Mouse (Mus musculus) erythroid progenitor cell, adult 5-6 weeks (primary cell): ENCODE results near the gene Phgdh. TPM values are rescaled to one million over a fixed set of nuclear protein-coding genes. Genes with fewer than 3 reads are reported as not detected.

Source experiments
- ATAC-seq: replicated peaks from 2 replicates; pipeline ENCODE4 v1.8.0; 2016; ENCODE audit warnings: moderate number of reproducible peaks, mild to moderate bottlenecking, moderate TSS enrichment, inconsistent platforms; ENCODE audit not compliant: poor library complexity, low FRiP score, severe bottlenecking
- total RNA-seq, 2 experiments: library from RNA; stranded (forward) in 1 of 2; stranded (reverse) in 1 of 2; fragments of 150-400 nt in 1 of 2; fragments of 186-747, 209-891 nt in 1 of 2; gene quantifications; 2 replicates each; pipeline versions ENCODE4 v1.2.3 to v1.2.4; 2015 to 2017; ENCODE audit warnings: low replicate concordance in 2 of 2

Gene Phgdh
- total RNA-seq, 2 experiments from 2014 or later: 6.7 to 17.9 TPM

DNA sequence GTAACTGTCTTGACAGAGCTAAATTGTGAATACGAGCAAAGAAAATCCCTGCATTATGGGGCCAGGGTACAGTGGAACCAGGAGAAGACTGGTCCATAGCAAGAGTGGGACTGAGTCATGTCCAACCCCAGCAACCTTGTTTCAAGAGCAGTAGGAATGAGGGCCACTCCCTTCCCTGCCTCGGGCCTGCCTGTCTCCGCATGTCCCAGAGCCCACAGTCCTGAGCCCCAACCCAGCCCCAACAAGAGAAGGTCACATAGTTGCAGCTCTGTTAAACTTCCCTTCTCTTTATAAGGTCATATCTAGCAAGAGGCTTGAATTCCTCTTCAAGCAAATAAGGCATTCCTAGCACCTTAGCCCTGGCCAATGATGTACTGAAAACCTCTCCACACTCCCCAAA lies 38.0 kb downstream of the Phgdh start:
- no peak for ATAC-seq

DNA sequence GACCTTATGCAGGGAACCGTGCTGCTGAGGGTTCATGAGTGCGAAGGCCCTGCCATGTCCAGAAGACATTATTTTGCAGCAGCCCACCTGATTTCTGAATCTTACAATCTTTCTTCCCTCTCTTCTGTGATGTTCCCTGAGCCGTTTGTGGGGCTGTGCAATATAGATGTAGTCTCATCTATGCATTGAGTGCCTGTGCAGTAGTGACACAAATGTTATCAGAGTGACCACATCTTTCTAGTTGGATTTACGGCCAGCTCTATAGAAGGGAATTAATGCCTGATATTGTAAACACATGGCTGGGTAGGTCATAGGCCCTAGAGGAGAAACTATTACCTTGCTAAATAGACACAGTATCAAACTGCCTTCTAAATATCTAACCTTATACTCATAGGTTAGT lies 39.5 kb downstream of the Phgdh start:
- ATAC-seq: no peak

GRCm38 (mm10) chr3:98299391-98300100 lies 40.2 kb downstream of the Phgdh start:
- no peak for ATAC-seq

GRCm38 (mm10) chr3:98295965-98296364 lies 43.8 kb downstream of the Phgdh start:
- no peak for ATAC-seq

DNA sequence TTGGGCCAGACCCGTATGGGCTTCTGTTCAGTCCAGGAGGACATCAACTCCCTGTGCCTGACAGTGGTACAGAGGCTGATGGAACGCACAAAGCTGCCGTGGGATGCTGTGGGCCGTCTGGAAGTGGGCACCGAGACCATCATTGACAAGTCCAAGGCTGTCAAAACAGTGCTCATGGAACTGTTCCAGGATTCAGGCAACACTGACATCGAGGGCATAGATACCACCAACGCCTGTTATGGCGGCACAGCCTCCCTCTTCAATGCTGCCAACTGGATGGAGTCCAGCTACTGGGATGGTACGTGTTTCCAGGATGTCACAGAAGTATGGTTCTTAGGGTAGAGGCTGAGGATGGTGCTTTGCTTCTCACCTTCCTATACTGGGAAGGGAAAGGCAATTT lies 48.7 kb downstream of the Phgdh start:
- no peak for ATAC-seq

GRCm38 (mm10) chr3:98283205-98283604 lies 56.6 kb downstream of the Phgdh start:
- no peak for ATAC-seq

DNA sequence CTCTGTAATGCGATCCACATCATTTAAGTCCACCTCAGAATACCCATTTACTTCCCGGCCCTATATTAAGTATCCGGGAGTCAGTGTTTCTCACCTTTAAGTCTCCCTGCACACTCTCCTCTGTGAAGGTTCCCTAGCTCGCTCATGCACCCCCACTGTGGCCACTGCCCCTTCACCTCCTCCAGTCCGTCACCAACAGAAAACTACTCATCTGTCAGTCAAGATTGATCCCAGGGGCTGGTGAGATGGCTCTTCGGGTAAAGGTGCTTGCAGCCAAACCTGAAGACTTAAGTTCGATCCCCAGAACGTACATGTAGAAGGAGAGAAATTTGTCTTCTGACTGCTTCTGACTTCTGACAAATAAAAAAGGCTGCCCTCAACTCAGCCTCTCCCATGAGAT lies 57.4 kb downstream of the Phgdh start:
- ATAC-seq: no peak

DNA sequence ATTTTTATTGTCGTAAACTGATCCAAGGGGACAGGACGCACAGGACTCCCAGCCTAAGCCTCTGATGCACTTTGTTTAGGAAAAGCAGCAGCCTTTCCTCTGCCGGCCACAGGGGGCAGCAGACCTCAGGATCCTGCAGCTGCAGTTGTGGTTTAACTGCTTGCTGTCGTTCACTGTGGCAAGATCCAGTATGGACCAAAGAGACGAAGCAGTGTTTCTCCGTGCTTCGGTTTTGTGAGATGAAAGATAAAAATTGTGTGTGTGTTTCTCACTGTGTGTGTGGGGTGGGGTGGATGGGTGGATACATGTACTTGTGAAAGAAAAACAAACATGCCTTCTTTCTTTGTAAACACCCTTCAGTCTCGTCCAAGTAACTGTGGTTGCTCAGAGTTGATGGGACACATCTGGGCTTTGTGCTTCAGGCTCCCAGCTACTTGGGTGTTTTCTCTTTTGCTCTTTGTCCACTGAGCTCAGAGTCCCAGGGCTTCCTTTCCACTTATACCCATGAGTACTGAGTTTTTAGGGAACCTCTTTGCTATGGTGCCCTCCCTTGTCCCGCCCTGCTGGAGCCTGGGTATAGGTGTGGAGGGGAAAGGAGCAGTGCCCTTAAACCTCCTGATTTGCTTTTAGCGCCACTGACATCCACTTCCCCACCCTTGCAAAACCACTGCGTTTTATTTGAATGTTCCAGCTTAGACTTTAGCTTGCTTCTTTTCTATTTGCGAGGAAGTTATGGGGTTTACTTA lies 58.7 kb downstream of the Phgdh start:
- ATAC-seq: peak; percentile 79

DNA sequence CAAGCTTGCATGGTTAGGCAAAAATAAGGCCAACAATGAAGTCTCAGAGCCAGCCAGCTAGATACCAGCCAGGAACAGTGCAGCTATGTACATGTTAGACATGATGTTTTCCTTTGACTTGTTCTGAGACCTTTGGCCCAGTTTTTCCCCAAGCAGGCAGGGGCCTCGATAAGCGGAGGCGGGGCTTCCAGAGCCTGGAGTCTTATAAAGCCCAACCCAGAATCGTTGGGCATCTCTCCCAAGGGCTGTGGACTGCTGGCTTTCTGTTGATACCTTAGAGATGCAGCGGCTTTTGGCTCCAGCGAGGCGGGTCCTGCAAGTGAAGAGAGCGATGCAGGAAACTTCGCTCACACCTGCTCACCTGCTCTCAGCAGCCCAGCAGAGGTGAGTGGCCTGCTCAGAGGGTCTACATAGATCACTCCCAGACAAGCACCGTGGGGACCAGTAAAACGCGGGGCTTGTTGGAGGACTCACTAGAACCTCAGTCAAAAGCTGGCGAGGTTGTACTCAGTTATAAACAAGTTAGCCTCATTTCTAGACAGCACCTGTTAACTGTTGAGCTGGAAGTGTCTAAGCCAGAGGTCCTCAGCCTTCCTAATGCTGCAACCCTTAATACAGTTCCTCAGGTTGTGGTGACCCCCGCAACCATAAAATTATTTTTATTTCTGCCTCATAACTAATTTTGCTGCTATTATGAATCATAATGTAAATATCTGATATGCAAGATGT lies 59.4 kb downstream of the Phgdh start, which contains the start of gene Hmgcs2:
Gene Hmgcs2, plus strand, starts transcription at position 232 of the 729 bp plus-strand sequence.
- ATAC-seq: 0 out of 2 replicates have a peak, but pooled peaks have one; percentile 54

- ATAC-seq: no peak
Observed at GRCm38 (mm10) chr3:98279682-98280081, 60.1 kb downstream of the Phgdh start.

DNA sequence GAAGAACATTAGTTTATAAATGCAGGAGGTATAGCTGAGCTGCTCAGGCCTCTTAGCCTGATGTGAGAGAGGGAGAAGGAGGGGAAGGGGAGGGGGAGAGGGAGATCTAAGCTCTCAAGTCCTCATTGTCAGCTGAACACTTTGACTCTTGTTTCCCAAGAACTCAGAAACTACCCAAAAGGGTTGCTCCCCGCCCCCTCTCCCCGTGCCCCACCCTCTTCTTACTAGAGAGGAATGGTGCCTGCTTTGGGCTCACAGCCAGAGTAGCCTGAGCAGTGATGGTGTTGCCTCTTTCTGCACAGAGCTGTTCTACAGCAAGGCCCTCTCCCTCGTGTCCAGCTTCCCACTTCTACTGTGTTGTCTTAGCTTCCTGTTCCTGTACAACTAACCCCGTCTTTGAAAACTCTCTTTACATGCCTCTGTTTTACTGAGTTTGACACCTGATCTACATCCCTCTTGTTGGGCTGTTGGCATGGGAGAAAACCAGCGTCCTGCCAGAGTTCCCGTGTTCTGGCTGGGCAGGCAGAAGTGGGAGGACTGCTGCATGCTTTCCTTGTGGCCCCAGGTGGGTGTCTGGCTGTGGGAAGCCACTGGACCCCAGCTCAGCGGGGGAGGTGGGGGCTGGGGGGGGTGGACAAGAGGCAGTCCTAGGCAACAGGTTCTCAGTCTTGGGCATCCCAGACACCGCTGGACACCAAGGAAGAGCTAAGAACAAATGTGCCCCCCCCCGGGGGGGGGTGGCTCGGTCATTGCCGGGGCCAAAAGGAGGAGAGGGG lies 66.0 kb downstream of the Phgdh start:
- no peak for ATAC-seq

- ATAC-seq: no peak
Observed at GRCm38 (mm10) chr3:98267249-98267651, 72.5 kb downstream of the Phgdh start.

Other genes starting within 250 kb of the Phgdh start
- gene Adam30, start 179.4 kb downstream of the Phgdh start, total RNA-seq (2015; ENCODE audit: low replicate concordance): not detected in 2 replicates
- gene Adam30, start 179.4 kb downstream of the Phgdh start, total RNA-seq (2017; ENCODE audit: low replicate concordance): not detected in 2 replicates
- gene Reg4, start 117.8 kb downstream of the Phgdh start, total RNA-seq (2015; ENCODE audit: low replicate concordance): not detected in 2 replicates
- gene Reg4, start 117.8 kb downstream of the Phgdh start, total RNA-seq (2017; ENCODE audit: low replicate concordance): not detected in 2 replicates
- gene Hmgcs2, start 59.6 kb downstream of the Phgdh start, total RNA-seq (2015; ENCODE audit: low replicate concordance): not detected in 2 replicates
- gene Hmgcs2, start 59.6 kb downstream of the Phgdh start, total RNA-seq (2017; ENCODE audit: low replicate concordance): 1.6 TPM in 1 of 2 replicates, not detected in the other
- not detected in 2 replicates for gene Zfp697, start 42.5 kb upstream of the Phgdh start, total RNA-seq (2015; ENCODE audit: low replicate concordance)
- gene Zfp697, start 42.5 kb upstream of the Phgdh start, total RNA-seq (2017; ENCODE audit: low replicate concordance): not detected in 2 replicates
- not detected in 2 replicates for gene Gm4450, start 117.1 kb upstream of the Phgdh start, total RNA-seq (2015; ENCODE audit: low replicate concordance)
- not detected in 2 replicates for gene Gm4450, start 117.1 kb upstream of the Phgdh start, total RNA-seq (2017; ENCODE audit: low replicate concordance)
- gene Hsd3b4, start 170.5 kb upstream of the Phgdh start, total RNA-seq (2015; ENCODE audit: low replicate concordance): not detected in 2 replicates
- not detected in 2 replicates for gene Hsd3b4, start 170.5 kb upstream of the Phgdh start, total RNA-seq (2017; ENCODE audit: low replicate concordance)
- gene Gm10681, start 248.8 kb upstream of the Phgdh start, total RNA-seq (2015; ENCODE audit: low replicate concordance): not detected in 2 replicates
- gene Gm10681, start 248.8 kb upstream of the Phgdh start, total RNA-seq (2017; ENCODE audit: low replicate concordance): not detected in 2 replicates